ENCODE assay signal across 10 mouse cellular contexts in the genomic region with DNA sequence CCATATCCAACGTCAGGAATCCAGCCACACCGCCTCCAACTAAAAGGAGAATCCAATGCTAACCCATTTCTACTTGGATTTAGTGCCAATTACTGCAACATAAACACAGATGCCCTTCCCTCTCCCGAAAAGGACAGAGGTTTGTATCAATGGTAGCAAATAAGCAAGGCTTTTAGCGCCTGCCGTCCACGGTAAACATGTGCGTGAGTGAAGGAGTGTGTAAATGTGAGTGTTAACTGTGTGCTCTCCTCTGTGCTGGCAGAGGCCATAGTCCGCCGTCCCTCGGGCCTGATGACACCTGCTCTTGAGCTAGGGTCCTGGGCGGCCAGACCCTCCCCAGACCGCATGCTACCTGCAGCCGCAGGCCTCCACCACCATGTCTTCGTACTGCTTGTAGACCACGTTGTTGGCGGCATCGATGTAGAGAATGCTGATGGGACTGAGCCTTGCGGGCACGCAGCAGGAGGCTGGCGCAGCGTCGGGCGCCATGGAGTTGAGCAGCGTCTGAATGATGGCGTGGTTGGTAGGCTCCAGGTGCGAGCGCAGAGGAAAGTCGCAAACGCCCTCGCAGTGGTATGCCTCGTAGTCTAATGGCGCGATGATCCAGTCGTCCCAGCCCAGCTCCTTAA. TPM values are rescaled to one million over a fixed set of nuclear protein-coding genes. Genes with fewer than 3 reads are reported as not detected.
A peak's percentile ranks its signal among the peaks of the same experiment; 100 is the strongest.
DNase-seq lines count a peak whose midpoint lies in the region; ATAC-seq lines count a peak whose summit lies in the region.
"Had no signal": no experiment of that assay in that cellular context is flagged by ENCODE, and none has a peak within 500 bp of the region (broad histone marks: within the 10 kb centered on the region; RNA-seq: fewer than 3 reads in every experiment).

No protein-coding gene starts in this region.

- H3K9me3 ChIP-seq in heart, embryonic 12.5 days (replicated peaks), result no peaks in the 10 kb centered on the region
- H3K9me3 ChIP-seq in hindbrain, embryonic 14.5 days (ENCODE audit: control insufficient read depth, low read length), result no peaks in the 10 kb centered on the region
- no peaks in the 10 kb centered on the region for H3K9me3 ChIP-seq in midbrain, embryonic 15.5 days

- H3K4me1 ChIP-seq in heart, embryonic 12.5 days (replicated peaks), result peaks cover 34% of the 10 kb centered on the region
- H3K4me1 ChIP-seq in hindbrain, embryonic 14.5 days (replicated peaks; ENCODE audit: control insufficient read depth, insufficient read depth, low read length), result peaks cover 16% of the 10 kb centered on the region
- peaks cover 27% of the 10 kb centered on the region for H3K4me1 ChIP-seq in midbrain, embryonic 15.5 days

- H3K4me3 ChIP-seq in heart, embryonic 12.5 days, result peak overlapping the region; percentile 52
- peak overlapping the region; percentile 29 for H3K4me3 ChIP-seq in hindbrain, embryonic 14.5 days (replicated peaks; ENCODE audit: low read length)
- peak overlapping the region; percentile 39 for H3K4me3 ChIP-seq in midbrain, embryonic 15.5 days

- no peak for DNase-seq in heart, adult 8-10 months (ENCODE audit: low spot score)
- DNase-seq in brain, adult 2 months (ENCODE audit: low read depth, low spot score), result peak; percentile 29
- no peak for DNase-seq in hindbrain, embryonic 14.5 days (ENCODE audit: low spot score)
- DNase-seq in cerebellum, adult 18-20 months, result no peak
- DNase-seq in layer of hippocampus, adult 8-10 months (ENCODE audit: low spot score in 2 of 2), result no peak
- DNase-seq in cerebellum, postnatal 4 days (ENCODE audit: low spot score in 2 of 2), result no peak
- DNase-seq: cerebellum, adult 2 months had no signal

- H3K27ac ChIP-seq in heart, embryonic 12.5 days (ENCODE audit: poor library complexity, severe bottlenecking), result no peak overlapping the region
- no peak overlapping the region for H3K27ac ChIP-seq in hindbrain, embryonic 14.5 days
- no peak overlapping the region for H3K27ac ChIP-seq in midbrain, embryonic 15.5 days

- no peaks in the 10 kb centered on the region for H3K36me3 ChIP-seq in heart, embryonic 12.5 days
- no peaks in the 10 kb centered on the region for H3K36me3 ChIP-seq in hindbrain, embryonic 14.5 days (replicated peaks; ENCODE audit: control insufficient read depth, insufficient read depth)
- H3K36me3 ChIP-seq in midbrain, embryonic 15.5 days (replicated peaks), result no peaks in the 10 kb centered on the region

- WGBS in heart, embryonic 12.5 days, result 8% methylated on average over 34 of the region's 34 CpGs
- 5% methylated on average over 34 of the region's 34 CpGs for WGBS in hindbrain, embryonic 14.5 days
- WGBS in midbrain, embryonic 15.5 days, result 8% methylated on average over 34 of the region's 34 CpGs

- peak overlapping the region; percentile 80 for H3K4me2 ChIP-seq in heart, embryonic 12.5 days
- H3K4me2 ChIP-seq in hindbrain, embryonic 14.5 days (replicated peaks), result peak overlapping the region; percentile 52
- peak overlapping the region; percentile 62 for H3K4me2 ChIP-seq in midbrain, embryonic 15.5 days

- ATAC-seq in heart, embryonic 12.5 days (ENCODE audit: insufficient number of reproducible peaks, low FRiP score), result no peak
- ATAC-seq in hindbrain, embryonic 14.5 days (ENCODE audit: low FRiP score), result peak; percentile 21; the same call in 1 of the 2 replicates
- ATAC-seq in midbrain, embryonic 15.5 days (replicated peaks), result peak; percentile 11; the same call in 1 of the 2 replicates
- ATAC-seq: inflammation-experienced regulatory T-cells, adult 6 months had no signal

- peaks cover 84% of the 10 kb centered on the region for H3K27me3 ChIP-seq in heart, embryonic 12.5 days (replicated peaks)
- H3K27me3 ChIP-seq in hindbrain, embryonic 14.5 days (ENCODE audit: control insufficient read depth, insufficient read depth, low read length), result peaks cover 83% of the 10 kb centered on the region
- H3K27me3 ChIP-seq in midbrain, embryonic 15.5 days (replicated peaks), result peaks cover 82% of the 10 kb centered on the region

- H3K9ac ChIP-seq in heart, embryonic 12.5 days, result peak overlapping the region; percentile 55; the same call in 1 of the 2 replicates
- 0 out of 2 replicates have a peak overlapping the region, but pooled peaks have one; percentile 36 for H3K9ac ChIP-seq in hindbrain, embryonic 14.5 days
- H3K9ac ChIP-seq in midbrain, embryonic 15.5 days, result no peak overlapping the region

RNA-seq across cellular contexts. Expression of gene Gdf7, which starts 4.1 kb away (rescaled TPM):
- 0.24 and 0.27 TPM in 2 replicates for polyA plus RNA-seq in heart, embryonic 12.5 days (2016; fragmentation: Nextera tagmentation; extraction: Ambion mirVana)
- total RNA-seq in heart, adult 8-10 months (2022), result under 1 TPM; 0.37 to 0.78 (median 0.38) TPM
- polyA plus RNA-seq in hindbrain, embryonic 14.5 days (2014; fragmentation: Nextera tagmentation; extraction: Ambion mirVana), result 0.14 and 0.67 TPM in 2 replicates
- polyA plus RNA-seq in midbrain, embryonic 15.5 days (2015; fragmentation: Nextera tagmentation; extraction: Ambion mirVana), result 0.19 and 0.23 TPM in 2 replicates
- total RNA-seq in layer of hippocampus, adult 8-10 months (2022), result under 1 TPM; 0.31 to 0.90 (median 0.69) TPM
- polyA plus RNA-seq: inflammation-experienced regulatory T-cells, adult 6 months had no signal

RNA-seq across cellular contexts. Expression of gene Hs1bp3, which starts 15.5 kb away (rescaled TPM):
- polyA plus RNA-seq in heart, embryonic 12.5 days (2016; fragmentation: Nextera tagmentation; extraction: Ambion mirVana), result 16.5 and 18.3 TPM in 2 replicates
- 10 to 100 TPM; 13.9 to 20.3 (median 17.1) TPM for total RNA-seq in heart, adult 8-10 months (2022)
- 5.9 and 6.2 TPM in 2 replicates for polyA plus RNA-seq in hindbrain, embryonic 14.5 days (2014; fragmentation: Nextera tagmentation; extraction: Ambion mirVana)
- 8.9 and 10.8 TPM in 2 replicates for polyA plus RNA-seq in midbrain, embryonic 15.5 days (2015; fragmentation: Nextera tagmentation; extraction: Ambion mirVana)
- total RNA-seq in layer of hippocampus, adult 8-10 months (2022), result 10 to 100 TPM; 16.4 to 20.0 (median 18.7) TPM
